Mouse (Mus musculus) liver, embryonic 12.5 days (tissue): Measurements from ENCODE around the gene Zmynd11. TPM values are rescaled to one million over a fixed set of nuclear protein-coding genes. Genes with fewer than 3 reads are reported as not detected.

Experiments used
- ATAC-seq: fragments of 200-750 bp; cut with Nextera tagmentation; 2 replicates; pipeline ENCODE4 v1.8.0; 2017; ENCODE audit warnings: moderate number of reproducible peaks, mild to moderate bottlenecking, moderate library complexity
- H3K27ac ChIP-seq: fragments of 300-500 bp; sonication (generic); 2 replicates; pipeline ENCODE4 v1.5.1; 2016; ENCODE audit warnings: mild to moderate bottlenecking
- H3K27me3 ChIP-seq: fragments of 300-500 bp; sonication (generic); replicated peaks from 2 replicates; pipeline ENCODE4 v1.6.1; 2016; ENCODE audit warnings: mild to moderate bottlenecking, moderate library complexity
- H3K36me3 ChIP-seq: fragments of 300-500 bp; sonication (generic); 2 replicates; pipeline ENCODE4 v1.6.1; 2016; ENCODE audit warnings: mild to moderate bottlenecking, moderate library complexity
- H3K4me1 ChIP-seq: fragments of 300-500 bp; sonication (generic); 2 replicates; pipeline ENCODE4 v1.6.1; 2016
- H3K4me2 ChIP-seq: fragments of 300-500 bp; sonication (generic); 2 replicates; pipeline ENCODE4 v1.6.1; 2016; ENCODE audit warnings: mild to moderate bottlenecking, moderate library complexity
- H3K4me3 ChIP-seq: fragments of 300-500 bp; sonication (generic); 2 replicates; pipeline ENCODE4 v1.5.1; 2016; ENCODE audit warnings: mild to moderate bottlenecking, moderate library complexity
- H3K9ac ChIP-seq: fragments of 300-500 bp; sonication (generic); 2 replicates; pipeline ENCODE4 v1.6.1; 2016; ENCODE audit warnings: mild to moderate bottlenecking, moderate library complexity
- H3K9me3 ChIP-seq: fragments of 300-500 bp; sonication (generic); replicated peaks from 2 replicates; pipeline ENCODE4 v1.6.1; 2016; ENCODE audit warnings: mild to moderate bottlenecking, moderate library complexity
- WGBS: fragments of 180-500 bp; shearing (Covaris S2); methylation state at CpG from one replicate; pipeline ENCODE4 v1.1.7; 2016; ENCODE audit not compliant: insufficient replicate concordance; 5-methylcytosine and 5-hydroxymethylcytosine counted together
- polyA plus RNA-seq: library from polyadenylated mRNA; unstranded; fragments of >200 nt; fragmentation: Nextera tagmentation; extraction: Ambion mirVana; gene quantifications from 2 replicates; pipeline ENCODE4 v1.2.1, GENCODE M21; 2016

Gene Zmynd11
- polyA plus RNA-seq, 1 experiment from 2014 or later = 39.5 TPM

DNA sequence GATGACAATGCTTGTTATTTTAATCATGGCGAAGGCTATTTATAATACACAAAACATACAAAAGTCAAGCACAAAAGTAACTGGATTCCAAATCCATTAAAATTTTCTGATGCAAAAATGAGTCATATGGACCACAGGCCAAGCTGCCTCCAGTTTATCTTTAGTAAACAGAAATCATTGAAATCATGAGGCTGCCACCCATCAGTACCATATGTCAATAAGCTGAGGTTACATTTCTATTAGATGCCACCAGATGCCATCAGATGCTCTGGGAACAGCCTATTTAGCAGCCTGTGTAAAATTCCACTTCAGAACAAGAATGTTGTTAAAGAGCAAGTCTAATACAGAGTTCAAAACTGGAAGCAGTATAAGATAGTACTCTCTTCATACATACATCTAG lies 52.7 kb downstream of the Zmynd11 start:
- H3K9ac ChIP-seq = no peak overlapping the region
- ATAC-seq = no peak
- peaks cover 16% of the 10 kb centered on the region for H3K4me1 ChIP-seq
- 90% methylated on average over 1 of the region's 1 CpGs for WGBS
- H3K27me3 ChIP-seq = no peaks in the 10 kb centered on the region
- no peak overlapping the region for H3K4me2 ChIP-seq
- H3K9me3 ChIP-seq = no peaks in the 10 kb centered on the region
- H3K36me3 ChIP-seq = peaks cover 14% of the 10 kb centered on the region
- no peak overlapping the region for H3K4me3 ChIP-seq
- H3K27ac ChIP-seq = no peak overlapping the region

DNA sequence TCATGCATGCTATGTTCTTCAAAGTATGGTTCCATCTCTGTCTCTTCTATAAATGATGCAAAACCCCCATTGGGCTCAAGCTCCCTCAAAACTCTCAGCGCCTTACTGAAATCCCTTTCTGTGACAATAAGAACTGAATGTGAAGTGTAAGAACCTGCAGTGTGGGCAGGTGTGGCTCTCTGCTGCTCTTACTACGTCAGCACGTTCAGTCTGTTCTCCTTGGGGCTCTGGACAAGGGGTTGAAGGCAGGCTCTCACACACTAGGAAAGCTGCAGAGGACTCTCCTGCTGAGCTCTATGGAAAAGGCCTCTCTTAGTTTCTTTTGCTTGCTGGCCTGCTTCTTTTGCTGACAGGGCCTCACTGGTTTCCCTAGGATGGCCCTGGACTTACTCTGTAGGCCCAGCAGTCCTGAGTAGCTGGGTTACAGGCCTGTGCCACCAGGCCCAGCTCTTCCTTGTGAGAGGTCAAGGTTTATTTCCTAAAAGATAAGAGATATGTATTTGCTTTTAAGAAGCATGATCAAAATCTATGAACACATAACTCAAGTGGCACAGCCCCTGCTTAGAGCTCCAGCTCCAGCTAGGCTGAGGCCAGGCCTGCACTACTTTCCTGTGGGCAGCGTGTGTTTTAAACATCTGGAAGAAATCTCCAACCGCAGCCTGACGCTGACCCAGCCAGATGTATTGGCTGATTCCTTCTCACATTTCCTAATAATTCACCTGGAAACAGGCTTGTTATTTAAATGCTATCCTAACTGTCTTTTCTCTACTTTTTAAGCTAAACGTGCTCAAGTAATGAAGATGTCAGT lies 56.5 kb downstream of the Zmynd11 start:
- Histone ChIP-seq H3K4me3 (no peak overlapping the region), H3K9ac (no peak overlapping the region), H3K4me1 (peaks cover 12% of the 10 kb centered on the region), H3K4me2 (no peak overlapping the region), H3K27me3 (no peaks in the 10 kb centered on the region), H3K36me3 (peaks cover 26% of the 10 kb centered on the region), H3K27ac (no peak overlapping the region), H3K9me3 (no peaks in the 10 kb centered on the region)
- ATAC-seq = no peak
- 82% methylated on average over 7 of the region's 7 CpGs for WGBS

DNA sequence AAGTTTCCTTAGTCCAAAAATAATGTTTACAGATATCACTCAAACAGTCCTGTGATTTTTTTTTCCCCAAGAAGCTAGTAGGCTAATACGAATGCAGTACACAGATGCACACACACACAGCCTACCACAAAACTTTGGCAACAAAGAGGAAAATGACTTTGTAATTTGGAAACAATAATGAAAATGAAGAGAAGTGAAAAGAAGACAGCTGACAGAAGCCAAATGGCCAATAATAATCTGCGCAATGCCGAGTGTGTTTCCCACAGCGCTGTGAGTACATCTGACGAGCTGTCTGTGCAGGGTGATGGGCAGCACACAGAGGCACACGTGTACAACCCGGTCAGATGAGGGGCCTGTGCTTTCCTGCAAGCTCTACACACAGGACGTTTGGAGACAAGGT lies 58.4 kb downstream of the Zmynd11 start:
- Histone ChIP-seq H3K27me3 (no peaks in the 10 kb centered on the region), H3K4me3 (no peak overlapping the region), H3K9me3 (no peaks in the 10 kb centered on the region), H3K4me1 (0 out of 2 replicates have a peak, but pooled peaks cover 4% of the 10 kb centered on the region), H3K36me3 (peaks cover 24% of the 10 kb centered on the region), H3K9ac (no peak overlapping the region), H3K4me2 (no peak overlapping the region), H3K27ac (no peak overlapping the region)
- no peak for ATAC-seq
- 85% methylated on average over 8 of the region's 8 CpGs for WGBS

DNA sequence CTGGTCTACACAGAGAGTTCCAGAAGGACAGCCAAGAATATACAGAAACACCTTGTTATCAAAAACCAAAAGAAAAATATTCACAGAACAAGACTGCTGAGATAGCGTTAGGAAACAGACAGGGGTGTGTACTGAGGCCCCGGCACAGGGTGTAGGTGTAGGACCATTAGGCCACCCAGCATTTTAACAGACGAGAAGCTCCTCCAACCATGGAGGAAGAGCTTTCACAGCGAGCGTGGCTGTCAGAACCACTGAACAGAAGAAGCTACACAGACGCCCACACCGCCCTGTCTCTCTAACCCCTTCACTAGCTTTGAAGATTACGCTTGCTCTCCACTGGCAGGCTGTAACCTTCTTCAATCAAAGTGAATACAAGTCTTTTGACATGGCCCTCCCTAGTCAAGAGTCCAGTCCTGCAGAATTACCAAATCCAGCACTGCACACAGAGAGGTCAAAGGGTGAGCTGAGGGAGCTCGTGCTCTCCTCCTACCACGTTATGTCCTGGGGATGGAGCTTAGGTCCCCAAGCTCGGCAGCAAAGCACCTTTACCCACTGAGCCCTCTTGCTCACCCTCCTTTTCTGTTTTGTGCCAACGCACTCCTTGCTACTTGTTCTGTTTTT lies 62.4 kb downstream of the Zmynd11 start:
- Histone ChIP-seq H3K9me3 (no peaks in the 10 kb centered on the region), H3K27me3 (no peaks in the 10 kb centered on the region), H3K4me2 (no peak overlapping the region), H3K9ac (no peak overlapping the region), H3K27ac (no peak overlapping the region), H3K36me3 (peaks cover 22% of the 10 kb centered on the region), H3K4me3 (no peak overlapping the region), H3K4me1 (0 out of 2 replicates have a peak, but pooled peaks cover 4% of the 10 kb centered on the region)
- ATAC-seq = peak; percentile 81
- 71% methylated on average over 12 of the region's 12 CpGs for WGBS

DNA sequence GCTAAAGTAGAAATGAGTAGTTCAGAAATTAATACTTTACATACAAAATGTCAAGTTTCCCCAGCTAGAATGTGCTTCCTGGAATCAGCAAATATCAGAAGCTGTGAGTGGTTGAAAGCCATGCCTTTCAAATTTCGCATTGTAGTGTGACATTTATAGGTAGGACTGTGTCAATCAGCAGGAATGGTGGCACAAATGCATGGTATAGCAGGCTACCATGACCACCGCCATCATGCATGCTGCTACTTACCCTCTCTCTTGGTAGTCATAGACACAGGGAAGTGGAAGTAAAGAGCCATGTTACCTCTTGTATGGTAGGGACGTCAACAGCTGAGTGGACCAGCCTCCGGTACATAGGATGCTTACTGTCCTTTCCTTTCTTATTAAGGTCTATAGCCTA lies 67.8 kb downstream of the Zmynd11 start:
- H3K27me3 ChIP-seq = no peaks in the 10 kb centered on the region
- no peak overlapping the region for H3K4me3 ChIP-seq
- H3K4me1 ChIP-seq = 0 out of 2 replicates have a peak, but pooled peaks cover under 1% of the 10 kb centered on the region
- H3K36me3 ChIP-seq = peaks cover 53% of the 10 kb centered on the region
- no peak overlapping the region for H3K9ac ChIP-seq
- no peak overlapping the region for H3K27ac ChIP-seq
- H3K9me3 ChIP-seq = no peaks in the 10 kb centered on the region
- no peak overlapping the region for H3K4me2 ChIP-seq
- no peak for ATAC-seq
- WGBS = 90% methylated on average over 4 of the region's 4 CpGs

DNA sequence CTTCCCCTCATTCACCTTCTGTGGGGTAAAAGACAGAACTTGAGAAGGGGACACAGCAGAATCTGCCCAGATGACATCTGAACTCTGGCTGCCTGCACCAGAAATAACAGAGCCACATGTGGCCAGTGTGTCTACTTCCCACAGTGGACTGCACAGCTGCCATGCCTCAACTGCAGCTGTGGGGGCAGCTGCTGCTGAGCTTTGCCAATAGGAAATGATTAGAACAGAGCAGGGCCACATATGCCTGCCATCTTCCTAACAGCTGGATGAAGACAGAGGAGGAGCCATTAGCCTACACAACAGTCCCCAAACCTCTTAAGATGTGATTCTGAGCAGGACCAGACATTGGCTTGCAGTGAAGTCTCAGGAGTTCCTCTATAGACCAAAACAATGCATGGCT lies 69.3 kb downstream of the Zmynd11 start:
- H3K9me3 ChIP-seq = no peaks in the 10 kb centered on the region
- no peak overlapping the region for H3K27ac ChIP-seq
- no peak overlapping the region for H3K4me3 ChIP-seq
- no peaks in the 10 kb centered on the region for H3K27me3 ChIP-seq
- no peaks in the 10 kb centered on the region for H3K4me1 ChIP-seq
- H3K9ac ChIP-seq = no peak overlapping the region
- peaks cover 67% of the 10 kb centered on the region for H3K36me3 ChIP-seq
- no peak for ATAC-seq
- no peak overlapping the region for H3K4me2 ChIP-seq

DNA sequence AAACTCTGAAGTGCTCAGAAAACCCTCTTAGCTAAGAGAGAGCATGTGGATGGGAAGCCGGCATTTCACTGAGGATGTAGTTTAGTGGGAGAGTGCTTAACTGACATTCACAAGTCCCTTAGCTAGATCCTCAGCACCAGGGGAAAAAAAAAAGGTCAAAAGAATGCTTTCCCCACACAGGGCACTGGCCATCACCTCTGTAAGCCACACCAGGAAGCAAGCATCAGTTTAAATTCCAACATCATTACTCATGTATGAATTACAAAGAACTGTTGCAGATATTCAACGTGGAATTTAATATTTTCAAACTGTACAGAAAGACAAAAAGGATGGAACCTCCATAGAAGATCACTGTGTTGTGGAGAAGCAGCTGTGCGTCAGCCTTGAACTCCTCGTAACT lies 69.7 kb downstream of the Zmynd11 start:
- no peaks in the 10 kb centered on the region for H3K27me3 ChIP-seq
- no peak overlapping the region for H3K4me3 ChIP-seq
- no peak for ATAC-seq
- no peak overlapping the region for H3K27ac ChIP-seq
- H3K4me2 ChIP-seq = no peak overlapping the region
- H3K9ac ChIP-seq = no peak overlapping the region
- peaks cover 71% of the 10 kb centered on the region for H3K36me3 ChIP-seq
- no peaks in the 10 kb centered on the region for H3K9me3 ChIP-seq
- 86% methylated on average over 4 of the region's 4 CpGs for WGBS
- H3K4me1 ChIP-seq = no peaks in the 10 kb centered on the region

DNA sequence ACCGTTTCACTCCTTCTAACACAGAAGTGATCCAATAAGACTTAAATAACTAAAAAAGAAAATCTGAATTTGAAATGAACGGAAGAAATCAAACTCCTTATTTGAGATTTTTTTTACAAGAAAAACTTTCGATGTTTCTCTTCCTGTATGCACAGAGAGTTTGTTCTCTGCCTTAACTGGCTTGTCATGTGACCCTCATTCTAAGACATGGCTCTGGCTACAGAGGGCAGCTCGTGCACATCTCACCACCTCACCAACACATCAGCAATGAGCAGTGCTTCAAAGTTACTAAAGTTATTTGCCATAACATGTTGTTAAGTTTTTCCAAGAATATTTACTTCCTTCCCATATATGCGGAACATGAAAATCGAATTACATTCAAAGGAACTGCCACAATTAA lies 70.5 kb downstream of the Zmynd11 start:
- 83% methylated on average over 6 of the region's 6 CpGs for WGBS
- no peak for ATAC-seq
- Histone ChIP-seq H3K27ac (no peak overlapping the region), H3K4me2 (no peak overlapping the region), H3K27me3 (no peaks in the 10 kb centered on the region), H3K36me3 (peaks cover 78% of the 10 kb centered on the region), H3K4me3 (no peak overlapping the region), H3K9ac (no peak overlapping the region), H3K9me3 (no peaks in the 10 kb centered on the region), H3K4me1 (no peaks in the 10 kb centered on the region)

DNA sequence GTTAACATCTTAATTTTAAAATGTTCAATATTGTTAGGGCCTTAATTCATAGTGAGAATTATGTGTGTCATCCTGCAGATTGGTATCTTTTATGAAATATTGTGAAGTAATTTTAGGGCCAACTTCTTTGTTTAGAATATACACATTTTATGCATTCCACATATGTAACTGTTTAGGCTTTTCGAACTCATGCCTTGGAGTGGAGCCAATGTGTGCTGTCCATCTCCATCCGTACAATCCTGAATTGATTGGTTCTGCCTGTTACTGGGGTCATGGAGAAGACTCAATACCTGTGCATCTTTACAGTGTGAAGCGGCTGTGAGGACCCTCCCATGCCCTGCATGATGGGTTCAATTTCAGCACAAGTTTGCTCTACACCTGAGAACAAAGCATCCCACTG lies 72.3 kb downstream of the Zmynd11 start:
- ATAC-seq = no peak
- 86% methylated on average over 3 of the region's 3 CpGs for WGBS
- no peak overlapping the region for H3K4me2 ChIP-seq
- no peak overlapping the region for H3K9ac ChIP-seq
- no peaks in the 10 kb centered on the region for H3K27me3 ChIP-seq
- H3K27ac ChIP-seq = no peak overlapping the region
- no peaks in the 10 kb centered on the region for H3K4me1 ChIP-seq
- H3K36me3 ChIP-seq = peaks cover 90% of the 10 kb centered on the region
- no peak overlapping the region for H3K4me3 ChIP-seq
- H3K9me3 ChIP-seq = no peaks in the 10 kb centered on the region

DNA sequence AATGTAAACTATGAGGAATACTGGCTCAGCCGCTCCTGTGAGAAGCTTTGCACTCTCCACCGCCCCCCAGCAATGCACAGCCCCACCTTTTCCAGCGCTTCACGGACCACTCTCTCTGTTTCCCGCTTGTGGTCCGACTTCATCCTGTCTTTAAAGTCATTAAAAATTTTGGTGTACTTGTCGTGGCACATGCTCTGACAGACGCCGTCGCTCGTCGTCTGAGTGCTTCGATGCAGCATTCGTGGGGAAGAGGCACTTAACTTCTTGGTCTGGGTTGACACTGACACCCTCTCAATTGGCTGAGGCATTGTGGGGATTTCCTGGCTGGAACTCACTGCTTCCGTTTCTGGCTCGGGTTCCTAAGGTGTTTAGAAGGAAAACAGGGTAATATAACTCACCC lies 75.8 kb downstream of the Zmynd11 start:
- H3K4me2 ChIP-seq = no peak overlapping the region
- H3K9ac ChIP-seq = no peak overlapping the region
- peaks cover 88% of the 10 kb centered on the region for H3K36me3 ChIP-seq
- H3K4me3 ChIP-seq = no peak overlapping the region
- H3K9me3 ChIP-seq = no peaks in the 10 kb centered on the region
- no peaks in the 10 kb centered on the region for H3K27me3 ChIP-seq
- WGBS = 88% methylated on average over 16 of the region's 16 CpGs
- no peak overlapping the region for H3K27ac ChIP-seq
- H3K4me1 ChIP-seq = no peaks in the 10 kb centered on the region
- no peak for ATAC-seq

DNA sequence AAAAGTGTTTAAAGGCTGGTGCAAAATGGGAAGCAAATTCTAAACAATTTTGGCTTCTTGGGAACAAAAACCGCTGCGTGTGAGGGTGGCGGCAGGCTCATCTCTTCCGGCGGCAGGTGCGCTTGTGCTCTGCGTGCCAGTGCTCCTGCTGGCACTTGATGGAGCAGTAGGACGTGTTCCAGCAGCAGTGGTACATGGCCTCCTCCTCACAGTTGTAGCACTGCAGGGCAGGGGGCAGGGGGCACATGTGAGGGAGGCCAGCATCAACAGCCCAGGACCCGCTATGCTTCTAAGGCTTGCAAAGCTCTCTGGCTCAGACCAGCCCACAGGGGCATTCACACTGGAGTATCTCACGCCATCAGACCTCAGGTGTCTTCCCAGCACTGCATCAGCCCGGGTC lies 78.4 kb downstream of the Zmynd11 start:
- Histone ChIP-seq H3K4me1 (no peaks in the 10 kb centered on the region), H3K9ac (no peak overlapping the region), H3K36me3 (peaks cover 84% of the 10 kb centered on the region), H3K27me3 (no peaks in the 10 kb centered on the region), H3K9me3 (no peaks in the 10 kb centered on the region), H3K4me3 (no peak overlapping the region), H3K27ac (no peak overlapping the region), H3K4me2 (no peak overlapping the region)
- WGBS = 92% methylated on average over 11 of the region's 11 CpGs
- ATAC-seq = no peak

DNA sequence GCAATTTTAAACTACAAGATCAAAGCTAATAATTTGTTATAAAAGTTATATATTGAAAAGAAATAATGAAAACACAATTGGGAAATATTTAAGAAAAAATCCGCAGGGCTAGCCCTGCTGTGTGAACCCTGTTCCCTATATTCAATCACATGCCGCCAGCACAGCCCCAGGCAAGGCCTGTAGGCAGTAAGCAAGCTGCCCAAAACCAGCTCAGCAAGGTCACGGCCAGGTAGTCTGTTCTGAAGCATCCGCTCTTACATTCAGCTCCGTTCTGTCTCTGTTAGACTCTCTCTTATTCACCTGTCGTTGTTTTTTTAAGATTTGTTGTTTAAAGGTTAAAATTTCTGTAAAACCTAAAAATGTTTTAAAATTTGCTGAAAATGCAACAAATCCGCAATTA lies 78.9 kb downstream of the Zmynd11 start:
- Histone ChIP-seq H3K27ac (no peak overlapping the region), H3K9me3 (no peaks in the 10 kb centered on the region), H3K36me3 (peaks cover 79% of the 10 kb centered on the region), H3K27me3 (no peaks in the 10 kb centered on the region), H3K4me1 (no peaks in the 10 kb centered on the region), H3K4me2 (no peak overlapping the region), H3K9ac (no peak overlapping the region), H3K4me3 (no peak overlapping the region)
- 86% methylated on average over 7 of the region's 7 CpGs for WGBS
- no peak for ATAC-seq
